Mouse (Mus musculus) lung, adult 2 months (tissue): ENCODE measurements at regions not wholly inside any gene's neighbourhood (a gene's known extent, or its start where the extent isn't known, plus 50 kb on each side); places are given as distances from the start of the nearest gene placed in this dataset.

Source experiments
- CTCF ChIP-seq: fragments of 200-500 bp; IDR thresholded peaks from 2 replicates; pipeline ENCODE4 v1.5.1; 2011; ENCODE audit warnings: mild to moderate bottlenecking, low read length, control low read depth; ENCODE audit not compliant: insufficient read depth
- POLR2A ChIP-seq: fragments of 200-500 bp; IDR thresholded peaks from 2 replicates; pipeline ENCODE4 v1.6.1; 2011; ENCODE audit warnings: low read depth, mild to moderate bottlenecking, control low read depth, low read length, borderline replicate concordance; ENCODE audit errors: extremely low read depth

- TF ChIP-seq CTCF, result no peak
- TF ChIP-seq POLR2A, result no peak
These were observed 440.1 kb downstream of the Tns1 start for GRCm38 (mm10) chr1:73684166-73684565.
